Mouse (Mus musculus): ENCODE results near the gene Adgrg5. TPM values are rescaled to one million over a fixed set of nuclear protein-coding genes. Genes with fewer than 3 reads are reported as not detected.

Gene Adgrg5
- polyA plus RNA-seq, 3 experiments from 2014 or later: 1.8 to 4.3 (median 4.1) TPM

Other genes starting within 250 kb of the Adgrg5 start
- 1 to 10 TPM in 1 of 3 experiments, not detected in 2; 1.0 TPM for gene Pllp, start 227.4 kb upstream of the Adgrg5 start, polyA plus RNA-seq (2017; shearing (Covaris generic))
- gene Ccl22, start 178.1 kb upstream of the Adgrg5 start, polyA plus RNA-seq (2017; shearing (Covaris generic)): not detected
- under 1 TPM in 1 of 3 experiments, not detected in 2; 0.38 TPM for gene Cx3cl1, start 151.7 kb upstream of the Adgrg5 start, polyA plus RNA-seq (2017; shearing (Covaris generic))
- not detected for gene Ccl17, start 113.2 kb upstream of the Adgrg5 start, polyA plus RNA-seq (2017; shearing (Covaris generic))
- 10 to 100 TPM; 35.5 to 40.6 (median 37.5) TPM for gene Coq9, start 85.4 kb upstream of the Adgrg5 start, polyA plus RNA-seq (2017; shearing (Covaris generic))
- gene Ciapin1, start 85.3 kb upstream of the Adgrg5 start, polyA plus RNA-seq (2017; shearing (Covaris generic)): 100 to 1,000 TPM; 107 to 149 (median 110) TPM
- 100 to 1,000 TPM in 2 of 3 experiments, 10 to 100 TPM in 1; 85.4 to 108 (median 104) TPM for gene Polr2c, start 66.2 kb upstream of the Adgrg5 start, polyA plus RNA-seq (2017; shearing (Covaris generic))
- under 1 TPM; 0.35 to 0.50 (median 0.50) TPM for gene Dok4, start 47.4 kb upstream of the Adgrg5 start, polyA plus RNA-seq (2017; shearing (Covaris generic))
- gene Ccdc102a, start 5.6 kb upstream of the Adgrg5 start, polyA plus RNA-seq (2017; shearing (Covaris generic)): 1 to 10 TPM in 1 of 3 experiments, under 1 TPM in 2; 0.24 to 1.0 (median 0.25) TPM
- gene Adgrg1, start 51.1 kb downstream of the Adgrg5 start, polyA plus RNA-seq (2017; shearing (Covaris generic)): 1 to 10 TPM in 2 of 3 experiments, under 1 TPM in 1; 0.52 to 5.5 (median 4.5) TPM
- under 1 TPM in 2 of 3 experiments, not detected in 1; 0.24 to 0.26 TPM for gene Adgrg3, start 94.0 kb downstream of the Adgrg5 start, polyA plus RNA-seq (2017; shearing (Covaris generic))
- gene Drc7, start 131.4 kb downstream of the Adgrg5 start, polyA plus RNA-seq (2017; shearing (Covaris generic)): not detected
- 10 to 100 TPM; 16.4 to 23.4 (median 17.0) TPM for gene Katnb1, start 157.5 kb downstream of the Adgrg5 start, polyA plus RNA-seq (2017; shearing (Covaris generic))

Data from inflammation-experienced regulatory T-cells, adult 6 months (primary cell).